Mouse (Mus musculus): ENCODE measurements around the gene P2ry2.

DNA sequence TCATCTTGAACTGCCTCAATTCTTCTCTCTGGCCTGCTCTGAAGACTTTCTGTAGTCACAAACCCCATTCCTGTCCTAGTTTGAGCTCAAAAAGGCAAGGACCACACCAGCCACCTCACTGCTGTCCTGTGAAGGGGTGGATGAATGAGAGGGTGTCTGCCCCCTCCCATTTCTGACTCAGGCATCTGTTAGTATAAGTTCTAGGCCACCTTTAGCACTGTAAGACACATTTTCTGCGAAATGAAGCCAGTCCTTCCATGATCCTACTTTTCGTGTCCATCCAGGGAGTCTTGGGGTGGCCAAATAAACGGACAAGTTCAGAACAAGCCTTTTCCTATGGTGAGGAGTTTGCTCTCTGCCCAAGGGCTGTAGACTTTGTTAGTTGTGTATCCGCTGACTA lies at the start of gene P2ry2:
- no peak for TF ChIP-seq CTCF (IDR thresholded peaks at IDR 0.05; ENCODE audit: insufficient read depth, low read depth, low read length)
- TF ChIP-seq POLR2A (IDR thresholded peaks at IDR 0.05; ENCODE audit: insufficient read depth, low read depth, low read length): no peak

Measured in olfactory bulb, adult 2 months (tissue).